Mouse (Mus musculus) forebrain, embryonic 15.5 days (tissue): ENCODE results near the gene Gpr149. TPM values are rescaled to one million over a fixed set of nuclear protein-coding genes. Genes with fewer than 3 reads are reported as not detected.

ENCODE experiments used
- ATAC-seq: fragments of 200-750 bp; cut with Nextera tagmentation; replicated peaks from 2 replicates; pipeline ENCODE4 v1.8.0; 2017; ENCODE audit warnings: mild to moderate bottlenecking, moderate TSS enrichment, moderate library complexity
- H3K27ac ChIP-seq: fragments of 300-500 bp; sonication (generic); replicated peaks from 2 replicates; pipeline ENCODE4 v1.5.1; 2015; ENCODE audit warnings: mild to moderate bottlenecking, inconsistent platforms
- H3K27me3 ChIP-seq: fragments of 300-500 bp; sonication (generic); 2 replicates; pipeline ENCODE4 v1.6.1; 2015; ENCODE audit warnings: inconsistent platforms
- H3K36me3 ChIP-seq: fragments of 300-500 bp; sonication (generic); 2 replicates; pipeline ENCODE4 v1.6.1; 2015; ENCODE audit warnings: mild to moderate bottlenecking, inconsistent platforms
- H3K4me1 ChIP-seq: fragments of 300-500 bp; sonication (generic); 2 replicates; pipeline ENCODE4 v1.6.1; 2015; ENCODE audit warnings: inconsistent platforms
- H3K4me2 ChIP-seq: fragments of 300-500 bp; sonication (generic); replicated peaks from 2 replicates; pipeline ENCODE4 v1.6.1; 2015; ENCODE audit warnings: mild to moderate bottlenecking, inconsistent platforms
- H3K4me3 ChIP-seq: fragments of 300-500 bp; sonication (generic); 2 replicates; pipeline ENCODE4 v1.5.1; 2015; ENCODE audit warnings: mild to moderate bottlenecking, inconsistent platforms
- H3K9ac ChIP-seq: fragments of 300-500 bp; sonication (generic); replicated peaks from 2 replicates; pipeline ENCODE4 v1.6.1; 2015; ENCODE audit warnings: mild to moderate bottlenecking, inconsistent platforms
- H3K9me3 ChIP-seq: fragments of 300-500 bp; sonication (generic); 2 replicates; pipeline ENCODE4 v1.6.1; 2016; ENCODE audit warnings: inconsistent platforms
- WGBS: fragments of 180-500 bp; shearing (Covaris S2); methylation state at CpG from one replicate; pipeline ENCODE4 v1.1.7; 2015; ENCODE audit warnings: mixed read lengths; 5-methylcytosine and 5-hydroxymethylcytosine counted together
- polyA plus RNA-seq: library from polyadenylated mRNA; unstranded; fragments of >200 nt; fragmentation: Nextera tagmentation; extraction: Ambion mirVana; gene quantifications from 2 replicates; pipeline ENCODE4 v1.2.1, GENCODE M21; 2015

Gene Gpr149
- 2.8 and 3.4 TPM in 2 replicates for polyA plus RNA-seq

DNA sequence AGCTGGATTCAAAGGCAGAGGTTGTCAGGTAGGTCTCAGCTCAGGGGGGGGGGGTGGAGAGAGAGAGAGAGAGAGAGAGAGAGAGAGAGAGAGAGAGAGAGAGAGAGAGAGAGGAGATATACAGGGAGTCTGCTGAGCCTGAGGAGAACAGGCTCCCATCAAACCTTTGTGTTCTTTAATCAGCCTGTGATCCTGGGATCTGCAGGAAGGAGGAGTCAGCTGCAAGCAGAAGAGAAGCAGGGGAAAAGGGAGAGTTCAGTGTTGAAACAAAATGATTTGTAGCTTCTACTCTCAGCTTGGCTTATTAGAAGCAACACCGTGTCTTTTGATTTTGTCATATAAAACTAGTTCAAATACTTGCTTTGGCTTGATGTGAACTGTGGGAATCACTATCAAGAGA is at the start of gene Gpr149:
Gpr149 (minus strand) TSS at position 168 of the 400 bp plus-strand sequence.
- ATAC-seq = no peak
- 88% methylated on average over 1 of the region's 1 CpGs for WGBS

DNA sequence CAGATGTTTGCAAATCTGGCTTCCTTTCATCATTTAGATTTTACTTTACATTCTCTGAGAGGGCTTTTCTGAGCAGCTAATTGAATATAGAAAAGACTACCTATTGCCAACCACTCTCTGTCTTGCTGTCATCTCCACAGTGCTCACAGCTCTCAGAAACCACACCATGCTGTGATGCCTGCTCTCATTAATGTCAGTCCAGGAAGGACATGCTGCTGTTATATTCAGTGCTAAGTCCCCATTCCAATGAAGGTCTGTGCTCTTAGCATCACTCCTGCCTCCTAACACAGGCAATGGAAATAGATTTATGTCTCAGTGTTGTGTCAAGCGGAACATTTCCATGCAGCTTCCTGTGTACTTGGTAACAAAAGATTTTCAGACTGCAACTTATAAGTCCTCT is 45.6 kb upstream of the Gpr149 start:
- ATAC-seq = no peak
- no peaks in the 10 kb centered on the region for H3K36me3 ChIP-seq
- WGBS = 91% methylated on average over 1 of the region's 1 CpGs
- no peak overlapping the region for H3K9ac ChIP-seq
- H3K4me2 ChIP-seq = no peak overlapping the region
- H3K4me3 ChIP-seq = no peak overlapping the region
- no peak overlapping the region for H3K27ac ChIP-seq
- no peaks in the 10 kb centered on the region for H3K4me1 ChIP-seq
- no peaks in the 10 kb centered on the region for H3K9me3 ChIP-seq
- H3K27me3 ChIP-seq = no peaks in the 10 kb centered on the region

More for the DNA sequence above, at the start of gene Gpr149:
- Histone ChIP-seq H3K4me3 (peak within 1 kb of the TSS; percentile 62), H3K4me2 (peak within 1 kb of the TSS; percentile 92), H3K9ac (peak within 1 kb of the TSS; percentile 60; the same call in 1 of the 2 replicates), H3K4me1 (peaks cover 11% of the 10 kb centered on the region), H3K9me3 (no peaks in the 10 kb centered on the region), H3K27ac (no peak within 1 kb of the TSS), H3K36me3 (no peaks in the 10 kb centered on the region), H3K27me3 (0 out of 2 replicates have a peak, but pooled peaks cover 3% of the 10 kb centered on the region)

DNA sequence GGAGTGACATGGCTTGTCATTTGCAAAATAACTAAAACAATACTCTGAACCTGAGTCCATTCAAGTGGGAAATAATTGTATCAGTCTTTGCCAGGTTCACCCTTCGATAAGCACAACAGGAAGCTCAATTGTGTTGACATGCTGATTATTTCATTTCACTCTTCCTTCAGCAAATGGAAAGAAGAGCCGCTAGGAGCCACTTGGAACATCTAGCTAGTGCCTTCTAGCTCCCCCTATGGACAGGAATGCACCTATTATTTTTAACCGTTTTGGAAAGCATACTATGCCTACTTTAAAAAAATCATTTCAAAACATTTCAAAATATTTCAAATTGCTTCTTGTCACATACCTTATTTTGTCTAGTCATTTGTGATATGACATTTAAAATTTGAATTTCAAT is 5.9 kb upstream of the Gpr149 start:
- Histone ChIP-seq H3K4me2 (no peak overlapping the region), H3K27me3 (no peaks in the 10 kb centered on the region), H3K4me3 (no peak overlapping the region), H3K36me3 (no peaks in the 10 kb centered on the region), H3K9ac (no peak overlapping the region), H3K27ac (no peak overlapping the region), H3K4me1 (no peaks in the 10 kb centered on the region), H3K9me3 (no peaks in the 10 kb centered on the region)
- WGBS = 69% methylated on average over 3 of the region's 3 CpGs
- no peak for ATAC-seq

GRCm38 (mm10) chr3:62605931-62606330 is 991 bp upstream of the Gpr149 start:
- H3K4me2 ChIP-seq = no peak overlapping the region
- H3K4me1 ChIP-seq = peaks cover 11% of the 10 kb centered on the region
- 82% methylated on average over 2 of the region's 2 CpGs for WGBS
- no peak overlapping the region for H3K9ac ChIP-seq
- no peaks in the 10 kb centered on the region for H3K9me3 ChIP-seq
- no peak overlapping the region for H3K4me3 ChIP-seq
- ATAC-seq = no peak
- no peak overlapping the region for H3K27ac ChIP-seq
- H3K36me3 ChIP-seq = no peaks in the 10 kb centered on the region
- 0 out of 2 replicates have a peak, but pooled peaks cover 3% of the 10 kb centered on the region for H3K27me3 ChIP-seq

GRCm38 (mm10) chr3:62604047-62604391 is 921 bp downstream of the Gpr149 start:
- H3K27ac ChIP-seq = no peak overlapping the region
- peak overlapping the region; percentile 92 for H3K4me2 ChIP-seq
- 0 out of 2 replicates have a peak, but pooled peaks cover 3% of the 10 kb centered on the region for H3K27me3 ChIP-seq
- peaks cover 11% of the 10 kb centered on the region for H3K4me1 ChIP-seq
- 15% methylated on average over 10 of the region's 10 CpGs for WGBS
- no peaks in the 10 kb centered on the region for H3K36me3 ChIP-seq
- H3K9ac ChIP-seq = peak overlapping the region; percentile 60
- H3K9me3 ChIP-seq = no peaks in the 10 kb centered on the region
- H3K4me3 ChIP-seq = peak overlapping the region; percentile 62
- ATAC-seq = peak; percentile 41

DNA sequence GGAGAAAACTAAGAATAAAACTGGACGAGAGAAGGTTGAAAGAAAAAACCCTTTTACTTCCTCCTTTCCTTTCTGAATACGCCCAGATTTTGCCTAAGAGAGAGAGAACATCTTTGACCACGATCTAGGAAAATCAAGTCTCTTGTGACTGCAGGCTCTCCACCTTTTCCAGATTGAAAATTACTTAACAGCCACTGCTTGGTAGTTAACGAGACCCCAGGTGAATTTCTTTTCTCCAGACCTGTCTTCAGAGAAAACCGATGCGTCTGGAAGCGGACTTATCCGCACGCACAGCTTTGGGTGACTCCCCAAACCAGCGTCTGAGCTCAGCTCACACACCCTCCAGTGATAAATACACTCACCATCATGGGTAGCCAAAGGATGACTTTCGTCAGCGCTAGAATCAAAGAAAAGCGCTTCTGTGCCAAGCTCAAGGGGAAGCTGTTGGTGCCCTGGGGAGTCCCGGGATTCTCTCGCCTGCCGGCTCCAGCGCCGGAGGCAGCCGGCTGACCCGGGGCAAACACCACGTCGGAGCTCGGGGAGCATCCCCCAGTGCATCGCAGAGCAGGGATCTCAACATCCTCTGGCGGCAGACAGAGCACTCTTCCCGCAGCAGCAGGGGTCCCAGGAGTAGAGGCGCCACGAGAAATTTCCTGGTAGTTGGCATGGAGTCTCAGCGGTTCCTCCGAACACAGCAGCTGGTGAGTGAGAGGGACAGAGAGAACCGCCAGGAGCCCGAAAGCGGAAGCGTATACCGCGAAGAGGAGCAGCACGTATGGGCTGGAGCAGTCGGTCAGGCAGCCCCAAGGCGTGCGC is 1.5 kb downstream of the Gpr149 start:
- H3K27me3 ChIP-seq = 0 out of 2 replicates have a peak, but pooled peaks cover 3% of the 10 kb centered on the region
- no peak overlapping the region for H3K27ac ChIP-seq
- no peaks in the 10 kb centered on the region for H3K36me3 ChIP-seq
- H3K9me3 ChIP-seq = no peaks in the 10 kb centered on the region
- peaks cover 11% of the 10 kb centered on the region for H3K4me1 ChIP-seq
- peak overlapping the region; percentile 60 for H3K9ac ChIP-seq
- WGBS = under 1% methylated on average over 40 of the region's 40 CpGs
- peak overlapping the region; percentile 62 for H3K4me3 ChIP-seq
- peak; percentile 86 for ATAC-seq
- peak overlapping the region; percentile 92 for H3K4me2 ChIP-seq

DNA sequence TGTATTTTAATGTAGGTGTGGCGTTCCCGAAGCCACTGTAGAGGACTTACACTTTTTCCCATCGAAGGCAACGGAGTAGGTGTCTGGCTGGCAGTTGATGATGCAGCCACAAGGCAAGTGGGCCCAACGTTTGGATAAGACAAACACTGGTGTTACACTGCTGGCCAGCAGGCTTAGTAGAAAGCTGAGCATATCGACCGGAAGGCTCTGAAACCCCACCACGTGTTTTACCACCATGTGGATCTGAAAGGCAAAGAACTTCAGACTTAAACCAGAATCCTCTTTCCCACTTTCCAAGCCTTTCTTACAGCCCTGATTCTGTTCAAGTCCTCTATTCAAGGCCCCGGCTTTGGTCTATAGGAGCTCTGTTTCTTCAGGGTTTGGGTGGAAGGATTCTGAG is 2.5 kb downstream of the Gpr149 start:
- Histone ChIP-seq H3K4me1 (peaks cover 11% of the 10 kb centered on the region), H3K4me2 (peak overlapping the region; percentile 92), H3K27ac (no peak overlapping the region), H3K27me3 (0 out of 2 replicates have a peak, but pooled peaks cover 3% of the 10 kb centered on the region), H3K36me3 (no peaks in the 10 kb centered on the region), H3K9me3 (no peaks in the 10 kb centered on the region), H3K9ac (no peak overlapping the region), H3K4me3 (peak overlapping the region; percentile 62)
- ATAC-seq = no peak
- 74% methylated on average over 9 of the region's 9 CpGs for WGBS

GRCm38 (mm10) chr3:62594842-62595241 is 10.1 kb downstream of the Gpr149 start:
- no peaks in the 10 kb centered on the region for H3K4me1 ChIP-seq
- no peak overlapping the region for H3K4me2 ChIP-seq
- no peak overlapping the region for H3K4me3 ChIP-seq
- H3K9me3 ChIP-seq = no peaks in the 10 kb centered on the region
- no peak for ATAC-seq
- H3K27me3 ChIP-seq = no peaks in the 10 kb centered on the region
- WGBS = 28% methylated on average over 7 of the region's 7 CpGs
- H3K27ac ChIP-seq = no peak overlapping the region
- H3K9ac ChIP-seq = no peak overlapping the region
- H3K36me3 ChIP-seq = no peaks in the 10 kb centered on the region

DNA sequence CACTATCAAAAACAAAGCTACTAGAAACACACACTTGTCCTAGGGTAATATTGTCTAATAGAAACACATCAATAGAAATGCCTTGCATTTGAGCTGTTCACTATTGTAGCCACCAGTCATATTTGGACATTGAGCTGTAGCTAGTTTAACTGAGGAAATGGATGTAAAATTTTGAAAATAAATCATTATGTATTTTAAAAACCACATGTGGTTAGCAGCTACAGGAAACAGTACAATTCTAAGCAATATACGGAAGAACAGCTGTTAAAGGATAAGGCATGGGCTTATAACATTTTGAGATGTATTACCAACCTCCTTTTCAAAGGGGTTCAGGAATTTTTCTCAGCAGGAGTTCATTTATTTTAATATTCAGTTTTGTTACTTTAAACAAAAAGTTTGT is 19.9 kb downstream of the Gpr149 start:
- Histone ChIP-seq H3K27me3 (no peaks in the 10 kb centered on the region), H3K36me3 (no peaks in the 10 kb centered on the region), H3K4me2 (no peak overlapping the region), H3K9me3 (no peaks in the 10 kb centered on the region), H3K27ac (no peak overlapping the region), H3K4me1 (no peaks in the 10 kb centered on the region), H3K9ac (no peak overlapping the region), H3K4me3 (no peak overlapping the region)
- ATAC-seq = no peak
- WGBS = 87% methylated on average over 1 of the region's 1 CpGs

DNA sequence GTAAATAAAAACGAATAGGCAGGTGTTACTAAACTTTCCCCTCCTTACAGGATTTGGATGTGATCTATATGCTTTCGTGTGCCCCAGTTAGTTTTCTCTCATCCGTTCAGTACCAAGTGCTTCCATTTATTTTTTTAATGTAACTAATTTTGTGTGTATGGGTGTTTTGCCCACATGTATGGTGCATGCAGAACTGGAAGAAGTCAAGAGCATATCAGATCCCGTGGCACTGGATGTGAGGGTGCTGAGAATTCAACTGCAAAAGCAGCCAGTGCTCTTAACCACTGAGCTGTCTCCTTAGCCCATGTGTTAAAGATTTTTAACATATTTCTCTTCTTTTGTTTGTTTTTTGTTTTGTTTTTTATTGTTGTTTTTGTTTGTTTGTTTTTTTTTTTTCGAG is 77.3 kb downstream of the Gpr149 start:
- Histone ChIP-seq H3K4me2 (0 out of 2 replicates have a peak overlapping the region, but pooled peaks have one; percentile 1), H3K4me1 (no peaks in the 10 kb centered on the region), H3K27me3 (no peaks in the 10 kb centered on the region), H3K9me3 (no peaks in the 10 kb centered on the region), H3K9ac (no peak overlapping the region), H3K36me3 (no peaks in the 10 kb centered on the region), H3K4me3 (no peak overlapping the region), H3K27ac (no peak overlapping the region)
- no peak for ATAC-seq
- WGBS = 74% methylated on average over 5 of the region's 5 CpGs

DNA sequence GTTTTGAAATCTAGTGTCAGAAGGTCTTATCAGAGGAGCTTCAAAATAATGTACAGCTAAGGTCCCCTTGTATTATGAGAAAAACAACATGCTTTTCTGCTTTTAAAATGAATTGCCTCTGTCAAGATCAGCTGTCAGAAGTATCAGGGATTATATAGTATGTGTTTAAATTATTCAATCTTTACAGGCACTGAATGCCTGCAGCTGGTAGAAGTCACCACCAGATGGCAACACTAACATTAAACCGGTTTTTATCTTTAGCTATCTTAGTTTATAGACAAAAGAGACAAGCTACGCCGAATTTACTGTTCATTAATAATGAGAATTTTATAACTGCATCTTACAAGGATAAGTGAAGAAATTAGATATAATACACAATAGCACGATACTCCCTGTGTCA is 77.8 kb downstream of the Gpr149 start:
- no peak overlapping the region for H3K4me3 ChIP-seq
- 37% methylated on average over 4 of the region's 4 CpGs for WGBS
- ATAC-seq = peak; percentile 71

GRCm38 (mm10) chr3:62507206-62507647 is 97.7 kb downstream of the Gpr149 start:
- Histone ChIP-seq H3K36me3 (no peaks in the 10 kb centered on the region), H3K4me3 (peak overlapping the region; percentile 95), H3K27me3 (0 out of 2 replicates have a peak, but pooled peaks cover 3% of the 10 kb centered on the region), H3K4me2 (peak overlapping the region; percentile 53), H3K9me3 (no peaks in the 10 kb centered on the region), H3K27ac (peak overlapping the region; percentile 98; the same call in 1 of the 2 replicates), H3K9ac (no peak overlapping the region), H3K4me1 (peaks cover 19% of the 10 kb centered on the region)
- 45% methylated on average over 5 of the region's 5 CpGs for WGBS
- peak; percentile 49; the same call in 1 of the 2 replicates for ATAC-seq

More for the DNA sequence above, 77.8 kb downstream of the Gpr149 start:
- Histone ChIP-seq H3K27me3 (no peaks in the 10 kb centered on the region), H3K4me1 (no peaks in the 10 kb centered on the region), H3K9me3 (no peaks in the 10 kb centered on the region), H3K9ac (no peak overlapping the region), H3K27ac (no peak overlapping the region), H3K4me2 (0 out of 2 replicates have a peak overlapping the region, but pooled peaks have one; percentile 1), H3K36me3 (no peaks in the 10 kb centered on the region)
